ENCODE assay signal across 22 mouse cellular contexts in the genomic region with DNA sequence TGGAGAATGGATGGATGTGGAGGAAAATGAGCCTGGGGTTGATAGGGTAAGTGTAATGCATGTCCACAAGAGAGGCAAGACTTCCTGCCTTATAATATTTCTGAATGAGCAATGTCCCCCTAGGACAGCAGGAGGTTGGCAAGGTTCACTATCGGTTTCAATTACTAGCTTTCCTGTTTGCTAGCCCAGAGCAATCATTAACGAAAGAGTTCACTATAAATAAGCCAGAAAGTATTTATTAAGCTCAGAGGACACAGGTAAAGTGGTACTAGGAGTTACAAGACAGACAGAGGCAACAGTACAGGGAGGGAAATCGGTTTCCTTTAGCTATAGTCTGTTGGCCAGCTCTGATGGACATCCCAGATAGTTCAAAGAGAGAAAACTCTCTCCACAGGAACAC.
"Had no signal": no experiment of that assay in that cellular context is flagged by ENCODE, and none has a peak within 500 bp of the region (broad histone marks: within the 10 kb centered on the region; RNA-seq: fewer than 3 reads in every experiment).

No protein-coding gene starts in this region.

- H3K27ac ChIP-seq: lung, embryonic 15.5 days; macrophage; midbrain, embryonic 10.5 days; neural tube, embryonic 13.5 days; neural tube, embryonic 15.5 days had no signal

- H3K27me3 ChIP-seq: lung, embryonic 15.5 days; megakaryocyte, embryonic 14.5 days; neural tube, embryonic 13.5 days; neural tube, embryonic 15.5 days had no signal

- H3K4me1 ChIP-seq: lung, embryonic 15.5 days; midbrain, embryonic 10.5 days; neural tube, embryonic 13.5 days had no signal

- H3K9me3 ChIP-seq: lung, embryonic 15.5 days; megakaryocyte, embryonic 14.5 days; midbrain, embryonic 10.5 days; neural tube, embryonic 13.5 days; neural tube, embryonic 15.5 days had no signal

- DNase-seq: liver, postnatal 0 days; lung, adult 2 months; lung, postnatal 14 days; lung, postnatal 36 days; midbrain, embryonic 14.5 days; retina, postnatal 1 day; right cerebral cortex, adult 18-20 months; right cerebral cortex, postnatal 25 days; right cerebral cortex, postnatal 4 days; spleen, adult 18-20 months; thymus, adult 18-20 months; thymus, postnatal 14 days; thymus, postnatal 36 days had no signal

- H3K4me2 ChIP-seq: lung, embryonic 15.5 days; neural tube, embryonic 13.5 days; neural tube, embryonic 15.5 days had no signal

- ATAC-seq: liver, postnatal 0 days; lung, postnatal 0 days; midbrain, embryonic 16.5 days had no signal

- H3K9ac ChIP-seq: liver, postnatal 0 days; lung, embryonic 15.5 days; neural tube, embryonic 13.5 days; neural tube, embryonic 15.5 days had no signal

- H3K36me3 ChIP-seq: lung, embryonic 15.5 days; midbrain, embryonic 10.5 days had no signal

- H3K4me3 ChIP-seq: lung, embryonic 15.5 days; megakaryocyte, embryonic 14.5 days; midbrain, embryonic 10.5 days; myocyte; neural tube, embryonic 13.5 days; neural tube, embryonic 15.5 days had no signal
